Mouse (Mus musculus) spleen, adult 18-20 months (tissue): ENCODE data around the gene Stx17.

Source experiments
- DNase-seq, 2 experiments: peaks; one replicate each; pipeline ENCODE4 v3.0.0; 2022; ENCODE audit warnings: mixed read lengths in 2 of 2

The Stx17 gene

DNA sequence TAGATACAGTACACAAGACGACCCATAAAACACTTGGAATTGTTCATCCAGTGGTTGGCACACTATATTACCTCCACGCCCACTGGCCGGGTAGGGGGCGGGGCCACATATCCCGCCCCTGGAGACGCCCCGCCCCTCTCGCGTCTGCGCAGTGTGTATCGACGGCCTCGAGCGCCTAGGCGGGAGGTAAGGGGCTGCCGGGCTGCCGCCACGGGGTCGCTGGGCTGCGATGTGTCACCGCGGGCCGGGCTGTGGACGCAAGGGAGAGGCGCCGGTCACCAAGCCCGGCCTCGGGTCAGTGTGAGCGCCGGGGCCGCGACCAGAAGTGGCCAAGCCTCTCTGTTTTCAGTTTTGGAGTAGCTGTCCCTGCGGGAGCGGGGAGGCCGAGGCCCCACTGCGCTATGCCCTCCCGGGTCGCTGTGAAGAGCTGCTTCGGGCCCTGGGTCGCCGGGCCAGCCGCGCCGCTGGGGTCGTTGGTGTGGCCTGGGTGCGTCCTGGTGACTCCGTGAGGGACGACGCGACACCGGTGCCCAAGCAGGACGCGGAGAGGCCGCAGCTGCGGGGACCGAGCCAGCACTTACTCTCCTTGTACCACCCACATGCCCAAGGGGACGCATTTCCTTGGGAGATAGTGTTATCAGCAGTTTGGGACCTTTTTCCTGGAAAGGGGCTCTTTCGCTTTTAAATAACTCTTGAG is at the start of gene Stx17:
TSS of gene Stx17 (plus strand) at position 143 of the 697 bp plus-strand sequence.
- DNase-seq, result peak; percentile 76 to 91

DNA sequence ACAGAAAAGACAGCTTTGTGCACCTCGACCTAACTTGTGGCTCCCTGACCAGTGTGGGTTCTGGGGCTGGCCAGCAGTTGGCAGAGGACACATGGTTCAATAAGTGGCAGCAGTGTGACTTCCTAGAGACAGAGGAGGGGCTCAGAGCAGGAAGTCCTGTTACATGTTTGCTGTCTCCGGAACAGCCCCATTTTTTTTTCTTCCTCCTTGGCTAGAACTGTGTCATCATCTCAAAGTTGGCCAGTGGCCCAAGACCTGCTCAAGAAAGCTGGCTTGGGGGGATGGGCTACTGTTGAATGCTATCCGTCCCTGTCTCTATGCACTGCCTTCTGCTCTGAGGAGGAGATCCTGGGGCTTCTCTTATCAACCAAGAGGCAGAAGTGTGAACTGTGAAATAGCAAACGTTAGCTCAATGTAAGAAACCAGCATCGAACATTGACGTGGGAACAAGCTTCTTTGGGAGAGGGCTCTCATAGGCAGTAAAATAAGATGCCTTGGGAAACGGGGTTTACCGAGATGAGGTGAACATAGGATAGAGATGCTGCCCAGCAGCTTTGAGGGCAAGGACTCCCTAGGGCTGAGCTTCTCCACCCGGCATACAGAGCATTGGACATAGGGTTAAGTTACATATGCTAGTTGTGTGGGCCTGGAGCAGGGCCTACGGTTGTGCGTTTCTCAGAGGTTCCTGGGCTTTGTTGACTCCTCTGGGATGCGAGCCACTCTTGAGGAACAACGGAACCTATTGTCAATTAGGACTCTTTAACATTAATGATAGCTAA is 47.8 kb upstream of the Stx17 start:
- peak; percentile 12 to 24 for DNase-seq

DNA sequence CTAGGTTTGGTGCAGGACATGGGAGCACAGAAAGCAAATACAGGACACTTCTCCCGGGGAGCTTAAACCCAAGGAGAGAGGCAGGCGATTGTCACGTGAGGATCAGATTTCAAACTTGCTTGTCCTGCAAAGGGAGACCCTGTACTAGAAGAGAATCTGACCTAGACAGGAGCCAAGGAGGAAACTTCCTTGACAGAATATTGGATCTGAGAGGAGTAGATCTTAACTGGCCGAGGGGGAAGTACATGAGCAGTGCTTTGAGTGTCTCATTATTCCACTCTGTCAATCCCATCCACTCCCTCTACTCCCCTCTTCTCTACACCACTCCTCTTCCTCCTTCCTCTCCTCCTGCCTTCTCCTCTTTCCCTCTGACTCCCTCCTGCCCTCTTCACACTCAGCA is 46.5 kb upstream of the Stx17 start:
- no peak for DNase-seq

DNA sequence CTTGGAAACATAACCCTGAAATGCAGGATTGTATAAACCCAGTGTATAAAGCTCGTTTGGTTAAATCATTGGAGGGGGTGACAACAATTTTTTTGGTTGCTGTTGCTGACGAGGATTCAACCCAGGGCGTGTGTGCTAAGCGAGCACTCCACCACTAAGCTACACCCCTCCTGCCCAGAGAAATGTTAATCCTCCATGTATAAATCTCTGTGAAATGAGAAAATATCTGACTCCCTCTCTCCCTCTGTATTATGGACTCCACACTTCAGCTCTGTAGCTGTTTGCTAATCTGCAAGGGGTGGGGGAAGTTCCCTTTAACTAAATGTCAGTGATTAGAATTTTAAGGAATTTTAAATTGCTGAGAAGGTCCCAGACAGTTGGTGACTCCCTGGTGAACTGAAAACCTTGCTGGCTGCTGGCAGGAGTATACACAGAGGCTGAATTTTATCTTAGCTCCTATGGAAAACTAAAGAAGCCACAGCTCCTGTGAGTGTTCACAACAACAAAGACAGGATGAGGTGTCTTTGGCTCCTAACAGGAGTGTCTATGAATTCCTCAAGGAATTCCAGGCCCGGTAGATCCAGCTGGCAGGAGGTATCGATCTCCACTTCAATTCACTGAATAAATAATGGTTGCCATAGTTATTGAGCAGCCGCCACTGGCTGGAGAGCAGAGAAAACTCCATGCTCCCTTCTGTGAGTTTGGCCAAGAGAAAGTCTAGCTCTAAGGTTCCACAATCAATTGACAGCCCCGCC is 45.3 kb upstream of the Stx17 start:
- no peak for DNase-seq

DNA sequence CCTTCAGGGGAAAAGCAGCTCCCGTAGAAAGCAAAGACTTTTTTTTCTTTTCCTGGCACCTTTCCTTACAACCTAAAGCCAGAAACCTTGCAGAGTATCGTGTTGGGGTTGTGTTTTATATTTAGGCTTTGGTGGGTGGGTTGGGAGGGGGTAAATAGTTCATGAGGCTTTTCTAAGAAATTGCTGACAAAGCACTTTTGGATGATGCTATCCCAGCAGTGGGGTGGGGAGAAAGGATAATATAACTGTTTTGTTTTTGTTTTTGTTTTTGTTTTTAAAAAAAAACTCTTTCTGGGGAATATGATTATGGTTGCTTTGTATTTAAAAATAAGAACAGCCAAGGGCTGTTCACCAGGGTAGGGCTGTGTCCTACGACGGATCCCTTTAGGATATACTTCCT is 41.3 kb upstream of the Stx17 start:
- no peak for DNase-seq

DNA sequence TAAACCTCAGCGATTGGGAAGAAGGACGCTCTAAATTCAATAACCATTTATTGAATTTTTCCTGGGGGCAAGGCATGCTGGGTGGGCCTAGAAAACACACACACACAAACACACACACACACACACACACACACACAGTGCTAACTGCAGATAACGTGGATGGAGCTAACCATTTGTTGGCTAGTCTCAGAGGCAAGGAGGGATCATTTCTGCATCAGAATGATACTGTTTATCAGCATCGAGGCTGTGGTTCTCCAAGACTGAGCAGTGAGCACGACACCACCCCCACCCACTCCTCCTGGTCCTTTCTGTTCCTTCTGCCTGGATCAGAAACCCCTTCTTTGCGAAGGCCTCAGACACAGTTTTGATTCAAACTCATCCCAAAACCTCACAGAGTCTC is 38.1 kb upstream of the Stx17 start:
- no peak for DNase-seq

DNA sequence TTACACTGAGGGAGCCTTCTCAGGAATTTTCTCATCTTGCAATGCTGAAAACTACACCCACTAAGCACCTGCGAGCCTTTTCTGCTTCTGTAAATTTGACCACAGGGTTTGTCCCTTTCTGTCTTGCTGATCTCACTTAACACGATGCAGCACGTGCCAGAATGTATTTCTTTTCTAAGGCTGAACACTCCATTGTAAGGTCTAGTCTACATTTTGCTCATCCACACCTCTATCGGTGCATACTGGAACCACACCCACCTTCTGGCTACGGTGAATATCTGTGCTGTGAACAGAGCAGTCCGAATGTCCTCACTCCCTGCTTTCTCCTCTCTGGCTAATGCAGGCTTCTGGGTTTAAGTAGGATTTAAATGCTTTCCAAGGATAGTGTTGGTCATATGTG is 37.2 kb upstream of the Stx17 start:
- DNase-seq, result no peak

DNA sequence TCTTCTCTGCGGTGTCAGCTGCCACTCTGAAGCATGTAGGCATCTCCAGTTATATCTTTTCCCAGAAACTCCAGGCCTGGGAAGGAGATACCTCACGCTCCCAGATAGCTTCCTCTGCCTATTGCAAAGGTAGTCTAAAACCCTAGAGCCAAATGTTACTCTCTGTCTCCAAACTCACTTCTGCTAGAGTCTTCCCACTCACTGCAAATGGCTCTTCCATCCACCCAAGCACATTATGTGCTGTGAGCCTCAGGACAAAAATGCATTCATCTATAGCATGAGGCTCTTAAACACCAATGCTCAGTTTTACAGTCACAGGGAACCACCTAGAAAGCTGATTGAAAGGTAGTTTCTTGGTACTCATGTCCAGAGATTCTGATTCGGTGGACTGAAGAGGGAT is 31.5 kb upstream of the Stx17 start:
- DNase-seq, result no peak

DNA sequence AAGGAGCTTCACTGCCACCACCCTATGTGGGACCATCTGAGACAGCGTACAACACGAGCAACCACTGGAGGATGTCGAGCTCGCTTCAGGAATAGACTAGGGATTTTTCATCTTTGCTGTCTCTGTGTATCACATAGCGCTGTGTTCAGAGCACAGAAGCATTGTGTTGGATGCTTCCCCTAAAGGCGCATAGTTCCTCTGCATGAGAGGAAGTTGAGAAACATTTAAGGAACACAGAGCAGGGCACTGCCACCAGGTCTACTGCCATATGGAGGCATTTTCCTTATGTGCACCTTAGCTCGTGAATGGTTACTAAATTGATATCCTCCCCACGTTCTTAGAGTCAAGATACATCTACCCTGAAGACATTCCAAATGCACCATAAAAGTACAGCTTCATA is 24.5 kb upstream of the Stx17 start:
- DNase-seq, result no peak

DNA sequence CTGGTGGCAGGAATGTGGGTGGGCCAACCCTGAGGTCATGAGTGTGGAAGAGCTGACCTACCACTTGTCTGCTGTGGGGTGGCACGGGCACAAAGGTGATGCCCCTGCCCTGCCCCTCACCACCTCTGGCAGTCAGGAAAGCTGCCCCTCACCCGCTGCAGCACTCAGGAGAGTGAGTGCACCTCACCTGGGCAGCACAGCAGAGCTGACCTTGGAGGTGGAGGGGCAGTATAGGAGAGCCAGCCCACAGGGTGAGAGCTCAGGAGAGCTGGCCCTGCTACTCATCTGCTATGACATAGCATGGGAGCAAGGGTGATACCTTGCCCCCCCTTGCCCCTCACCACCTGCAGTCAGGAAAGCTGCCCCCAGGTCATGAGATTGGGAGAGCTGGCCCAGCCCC is 22.7 kb upstream of the Stx17 start:
- no peak for DNase-seq

DNA sequence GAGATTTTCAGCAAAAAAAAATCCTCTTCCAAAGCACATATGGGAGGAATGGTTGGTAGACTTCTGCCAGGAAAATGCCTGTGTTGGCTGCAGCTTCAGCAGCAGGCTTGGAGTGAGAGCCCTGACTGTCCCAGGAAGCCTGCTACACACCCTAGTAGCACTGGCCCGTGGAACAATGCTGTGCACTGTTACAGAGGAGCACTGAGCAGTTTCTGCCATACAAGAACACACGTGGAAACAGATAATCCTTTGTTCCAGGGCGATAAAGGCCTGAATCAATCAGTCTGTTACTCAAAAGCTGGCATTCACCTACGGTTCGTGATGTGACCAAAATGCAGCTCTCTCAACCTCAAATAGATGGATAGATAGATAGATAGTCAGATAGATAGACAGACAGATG is 19.3 kb upstream of the Stx17 start:
- no peak for DNase-seq

DNA sequence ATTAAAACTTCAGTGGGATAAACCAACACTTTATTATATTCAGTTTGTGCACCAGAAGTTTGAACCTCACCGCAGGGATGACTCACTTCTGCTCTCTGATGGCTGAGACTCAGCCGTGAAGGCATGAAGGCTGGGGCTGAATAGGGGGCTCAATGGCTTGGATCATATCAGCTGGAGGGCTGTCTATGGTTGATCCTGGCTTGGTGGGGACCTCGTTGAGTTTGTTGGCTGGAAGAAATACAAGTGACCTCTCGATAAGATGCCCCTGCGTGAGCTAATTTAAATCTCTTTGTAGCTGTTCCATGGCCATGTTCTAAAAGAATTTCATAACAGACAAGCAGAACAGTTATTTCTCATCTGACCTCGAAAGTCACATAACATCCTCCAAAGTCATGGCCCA is 17.6 kb upstream of the Stx17 start:
- no peak for DNase-seq

DNA sequence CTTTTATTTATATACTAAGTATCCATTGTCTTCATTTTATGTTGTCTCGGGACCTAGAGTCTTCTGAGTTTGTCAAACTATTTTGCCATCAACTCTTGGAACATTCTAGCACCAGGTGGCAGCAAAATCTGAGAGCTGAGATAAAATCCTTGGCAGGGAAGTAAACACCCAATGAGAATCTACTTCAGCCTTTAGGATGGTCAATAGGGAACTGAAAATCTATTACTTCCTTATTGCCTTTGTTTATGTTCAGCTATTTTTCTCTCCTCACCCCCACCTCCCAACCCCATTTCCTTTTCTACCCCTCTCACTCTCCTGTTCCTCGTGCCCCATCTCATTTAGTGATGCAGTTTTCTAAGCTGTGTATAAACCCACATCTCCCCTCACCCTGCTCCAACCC is 16.1 kb upstream of the Stx17 start:
- DNase-seq, result peak in 1 of 2 experiments; percentile 48

DNA sequence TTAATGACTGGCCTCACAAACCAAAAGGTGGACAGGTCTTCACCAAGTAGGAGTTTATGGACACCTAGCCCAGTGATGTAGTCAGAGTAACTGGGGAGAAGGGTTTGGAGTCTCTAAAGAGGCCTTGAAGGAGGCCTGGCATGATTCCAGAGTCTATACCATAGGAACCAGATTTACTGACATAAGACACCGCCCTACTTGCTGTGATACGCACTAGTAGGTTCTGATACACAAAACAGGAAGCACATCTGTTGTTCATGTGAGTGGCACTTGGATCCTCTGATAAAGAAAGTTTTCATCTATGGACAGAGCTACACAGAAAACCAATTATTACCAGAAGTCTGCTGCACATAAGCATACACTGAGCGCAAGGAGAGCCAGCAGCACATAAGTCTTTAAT is 14.4 kb upstream of the Stx17 start:
- peak in 1 of 2 experiments; percentile 17 for DNase-seq

DNA sequence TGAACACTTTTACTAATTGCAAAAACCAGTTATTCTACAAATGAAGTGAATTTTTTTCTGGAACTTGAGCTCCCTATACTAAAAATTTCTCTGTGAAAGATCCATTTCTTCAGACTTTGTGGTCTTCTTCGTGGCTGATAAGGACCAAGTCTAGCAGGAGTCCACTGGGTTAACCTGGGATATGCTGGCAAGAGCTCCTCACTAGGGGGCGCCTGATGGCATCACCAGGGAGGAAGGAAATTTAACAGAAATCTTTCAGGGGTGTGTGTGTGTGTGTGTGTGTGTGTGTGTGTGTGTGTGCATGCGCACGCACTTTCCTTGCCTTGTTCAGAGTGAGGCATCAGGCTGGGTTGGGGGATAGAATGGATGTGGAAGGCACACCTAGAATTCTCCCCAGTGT is 8.5 kb upstream of the Stx17 start:
- DNase-seq, result peak; percentile 44 to 70

DNA sequence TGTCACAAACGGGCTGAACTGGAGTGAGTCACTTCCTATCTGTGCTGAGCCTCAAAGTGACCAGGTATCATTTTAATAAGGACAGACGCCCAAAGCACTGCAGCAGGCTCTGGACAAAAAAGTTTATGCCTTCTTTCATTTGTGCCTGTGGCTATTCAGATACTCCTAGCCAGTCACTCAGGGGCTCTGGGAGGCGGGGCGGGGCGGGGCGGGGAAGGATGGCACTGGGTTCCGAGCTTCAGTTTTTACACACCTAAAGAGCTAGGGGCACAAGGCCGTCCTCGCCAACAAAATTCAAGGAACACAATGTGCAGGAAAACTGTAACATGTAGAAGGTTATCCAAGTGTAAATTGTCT is 321 bp upstream of the Stx17 start:
- DNase-seq, result no peak

DNA sequence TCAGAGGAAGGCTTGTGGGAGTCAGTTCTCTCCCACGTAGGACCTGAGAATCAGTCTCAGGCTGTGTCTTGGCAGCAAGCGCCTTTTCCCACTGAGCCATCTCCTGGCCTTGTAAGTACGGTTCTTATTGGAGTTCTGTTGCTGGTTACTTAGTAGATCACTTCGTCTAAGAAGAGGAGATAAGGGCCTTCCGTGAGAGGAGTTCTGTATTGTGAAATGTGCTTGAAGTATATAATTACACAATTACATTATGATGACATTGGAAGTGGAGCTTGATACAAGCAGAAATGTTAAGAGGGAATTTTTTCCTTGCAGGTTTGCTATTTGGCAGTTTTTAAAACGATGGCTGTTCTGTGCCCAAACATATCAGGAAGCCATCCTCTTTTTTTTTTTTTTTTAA is 5.6 kb downstream of the Stx17 start:
- DNase-seq, result no peak

DNA sequence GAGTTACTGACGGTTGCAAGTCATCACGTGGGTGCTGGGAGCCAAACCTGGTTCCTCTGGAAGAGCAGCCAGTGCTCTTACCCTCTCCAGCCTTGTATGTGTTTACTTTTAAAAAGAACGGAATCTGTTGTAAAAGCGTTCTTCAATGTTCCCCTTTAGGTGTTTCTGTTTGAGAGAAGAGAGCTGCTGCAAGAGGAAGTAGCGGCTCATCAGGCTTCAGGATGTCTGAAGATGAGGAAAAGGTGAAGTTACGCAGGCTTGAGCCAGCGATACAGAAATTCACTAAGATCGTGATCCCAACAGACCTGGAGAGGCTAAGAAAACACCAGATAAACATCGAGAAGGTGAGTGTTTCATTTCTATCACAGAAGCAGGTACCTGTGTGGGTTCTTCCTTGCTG is 6.9 kb downstream of the Stx17 start:
- DNase-seq, result no peak

DNA sequence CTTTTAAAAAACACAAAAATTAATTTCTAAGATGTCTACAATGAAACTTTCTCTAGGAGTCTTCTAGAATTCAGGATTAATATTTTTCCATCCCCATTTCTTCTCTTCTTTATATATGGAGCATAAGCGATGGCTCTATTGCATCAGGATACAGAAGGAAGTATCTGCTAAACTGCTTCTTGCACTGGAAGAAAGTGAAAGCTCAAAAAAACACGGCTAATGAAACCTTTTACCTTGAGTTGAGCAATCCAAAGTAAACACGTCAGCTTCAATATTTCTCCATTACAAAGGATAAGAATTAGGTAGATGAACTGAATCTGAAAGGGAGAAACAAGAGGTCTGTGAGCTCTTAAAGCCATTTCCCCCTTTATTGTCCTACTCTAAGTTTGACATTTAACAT is 8.0 kb downstream of the Stx17 start:
- DNase-seq, result no peak

DNA sequence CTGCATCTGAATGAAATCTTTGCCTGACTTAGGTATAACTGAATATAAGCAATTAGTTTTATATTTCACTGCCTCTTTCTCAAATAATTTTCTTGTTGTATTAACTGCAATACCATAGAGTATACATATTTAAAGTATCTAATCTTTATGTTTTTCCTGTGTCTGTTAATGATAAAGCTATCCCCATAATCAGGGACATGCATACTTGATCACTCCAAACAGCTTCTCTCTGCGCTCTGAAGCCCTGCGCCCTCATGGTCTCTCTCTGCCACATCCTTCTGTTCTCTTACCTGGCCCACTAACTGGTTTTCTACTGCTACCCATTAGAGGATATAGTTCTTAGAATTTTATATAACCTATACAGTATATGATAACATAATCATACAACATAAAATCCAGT is 24.8 kb downstream of the Stx17 start:
- no peak for DNase-seq

DNA sequence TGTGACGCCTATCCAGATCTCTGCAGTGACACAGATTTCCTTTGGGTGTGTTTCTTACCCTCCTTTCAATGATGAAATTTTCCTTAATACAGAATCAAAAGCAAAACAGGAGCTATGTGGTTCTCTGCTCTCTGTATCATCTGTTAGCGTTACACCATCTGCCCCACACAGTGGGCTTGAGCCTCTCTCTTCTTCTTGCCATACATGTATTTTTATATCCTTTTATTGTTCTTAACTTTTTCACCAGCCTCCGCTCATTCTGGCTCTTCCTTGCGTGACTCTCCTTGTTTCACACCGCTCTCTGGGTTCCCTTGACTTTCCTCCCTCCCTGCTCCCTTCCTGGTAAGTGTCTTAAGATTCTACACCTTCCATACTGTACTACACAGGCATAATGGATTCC is 28.5 kb downstream of the Stx17 start:
- DNase-seq, result no peak

DNA sequence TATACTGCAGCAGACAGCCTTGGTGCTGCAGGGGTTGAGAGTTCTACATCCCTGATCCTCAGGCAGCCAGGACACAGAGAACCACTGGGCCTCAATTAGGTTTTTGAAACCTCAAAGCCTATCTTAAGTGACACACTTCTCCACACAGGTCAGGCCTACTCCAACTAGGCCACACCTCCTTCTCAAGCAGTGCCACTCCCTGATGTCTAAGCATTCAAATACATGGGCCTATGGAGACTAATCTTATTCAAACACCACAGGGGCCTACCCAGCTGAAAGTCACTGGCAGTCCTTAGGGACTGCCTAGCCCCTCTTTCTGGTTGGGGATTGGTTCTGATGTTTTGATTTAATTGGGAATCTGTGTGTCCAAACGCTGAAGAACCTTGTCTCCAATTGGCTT is 31.1 kb downstream of the Stx17 start:
- no peak for DNase-seq

DNA sequence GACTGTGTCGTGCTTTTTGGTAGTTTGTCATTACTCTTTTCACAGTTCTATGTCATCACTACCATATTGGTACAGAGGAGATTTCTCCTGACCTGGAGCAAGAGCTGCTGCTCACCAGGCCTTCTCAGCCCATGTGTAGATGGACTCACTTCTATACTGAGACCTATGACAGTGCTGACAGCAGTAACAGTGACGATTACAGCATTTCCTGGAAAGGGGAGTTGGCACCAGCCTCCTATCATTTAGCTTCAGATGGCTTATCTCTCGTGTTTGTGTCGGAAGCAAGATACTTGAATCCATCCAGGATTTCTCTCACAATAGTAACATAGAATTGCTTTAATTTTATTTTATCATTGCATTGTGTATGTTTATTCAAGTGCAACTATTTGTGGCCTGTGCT is 35.7 kb downstream of the Stx17 start:
- DNase-seq, result no peak

DNA sequence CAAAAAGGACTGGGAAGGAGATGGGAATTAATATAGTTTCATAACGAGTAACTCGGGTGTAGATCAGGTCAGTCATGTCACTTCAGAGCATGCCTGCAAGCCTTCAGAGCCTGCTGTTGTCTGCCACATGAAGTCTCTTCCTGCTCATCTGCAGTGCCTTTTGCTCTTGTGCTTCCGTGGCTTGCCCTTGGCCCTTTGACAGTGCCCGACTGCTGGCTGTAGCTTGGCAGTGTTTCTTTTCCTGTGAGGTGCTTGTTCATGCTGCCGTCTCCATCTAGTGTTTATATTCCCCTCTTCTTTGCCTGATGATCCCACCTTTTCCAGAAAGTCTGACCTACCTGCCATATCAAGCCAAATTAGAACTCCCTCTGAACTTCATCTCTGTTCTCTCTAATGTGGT is 39.1 kb downstream of the Stx17 start:
- no peak for DNase-seq
